Mouse (Mus musculus): ENCODE results near the gene Msmp. TPM values are rescaled to one million over a fixed set of nuclear protein-coding genes. Genes with fewer than 3 reads are reported as not detected.

Gene Msmp
- polyA plus RNA-seq, 1 experiment from 2014 or later, result 0.81 TPM

Small RNA genes lying within 50 kb of the gene (microRNA-seq; reads per million reads assigned to microRNA genes)
- gene Gm25262, result not detected

Other genes with a start within 250 kb of the Msmp start
- gene Rusc2, start 202.5 kb downstream of the Msmp start, polyA plus RNA-seq (2015; fragmentation: Nextera tagmentation; extraction: Ambion mirVana), result 59.8 and 64.3 TPM in 2 replicates
- gene Fam166b, start 155.4 kb downstream of the Msmp start, polyA plus RNA-seq (2015; fragmentation: Nextera tagmentation; extraction: Ambion mirVana), result 0.65 and 0.70 TPM in 2 replicates
- 10.7 and 12.5 TPM in 2 replicates for gene Tesk1, start 142.6 kb downstream of the Msmp start, polyA plus RNA-seq (2015; fragmentation: Nextera tagmentation; extraction: Ambion mirVana)
- 4.3 TPM in 2 replicates for gene Cd72, start 129.9 kb downstream of the Msmp start, polyA plus RNA-seq (2015; fragmentation: Nextera tagmentation; extraction: Ambion mirVana)
- gene Sit1, start 100.8 kb downstream of the Msmp start, polyA plus RNA-seq (2015; fragmentation: Nextera tagmentation; extraction: Ambion mirVana), result not detected in 2 replicates
- 61.0 and 61.8 TPM in 2 replicates for gene Ccdc107, start 91.6 kb downstream of the Msmp start, polyA plus RNA-seq (2015; fragmentation: Nextera tagmentation; extraction: Ambion mirVana)
- 17.5 and 25.3 TPM in 2 replicates for gene Arhgef39, start 84.8 kb downstream of the Msmp start, polyA plus RNA-seq (2015; fragmentation: Nextera tagmentation; extraction: Ambion mirVana)
- 0.19 and 0.41 TPM in 2 replicates for gene Car9, start 77.5 kb downstream of the Msmp start, polyA plus RNA-seq (2015; fragmentation: Nextera tagmentation; extraction: Ambion mirVana)
- gene Tpm2, start 60.7 kb downstream of the Msmp start, polyA plus RNA-seq (2015; fragmentation: Nextera tagmentation; extraction: Ambion mirVana), result 9.7 and 9.8 TPM in 2 replicates
- gene Creb3, start 22.2 kb downstream of the Msmp start, polyA plus RNA-seq (2015; fragmentation: Nextera tagmentation; extraction: Ambion mirVana), result 77.7 and 78.8 TPM in 2 replicates
- 53.2 and 54.2 TPM in 2 replicates for gene Tln1, start 21.8 kb downstream of the Msmp start, polyA plus RNA-seq (2015; fragmentation: Nextera tagmentation; extraction: Ambion mirVana)
- 21.5 and 28.2 TPM in 2 replicates for gene Rgp1, start 5.8 kb downstream of the Msmp start, polyA plus RNA-seq (2015; fragmentation: Nextera tagmentation; extraction: Ambion mirVana)
- 59.1 and 61.0 TPM in 2 replicates for gene Gba2, start 5.6 kb downstream of the Msmp start, polyA plus RNA-seq (2015; fragmentation: Nextera tagmentation; extraction: Ambion mirVana)
- gene Npr2, start 47.4 kb upstream of the Msmp start, polyA plus RNA-seq (2015; fragmentation: Nextera tagmentation; extraction: Ambion mirVana), result 12.7 and 15.4 TPM in 2 replicates
- gene Spag8, start 69.1 kb upstream of the Msmp start, polyA plus RNA-seq (2015; fragmentation: Nextera tagmentation; extraction: Ambion mirVana), result 4.3 and 6.7 TPM in 2 replicates
- 65.5 and 74.0 TPM in 2 replicates for gene Hint2, start 72.0 kb upstream of the Msmp start, polyA plus RNA-seq (2015; fragmentation: Nextera tagmentation; extraction: Ambion mirVana)
- 16.2 TPM in 2 replicates for gene Tmem8b, start 84.5 kb upstream of the Msmp start, polyA plus RNA-seq (2015; fragmentation: Nextera tagmentation; extraction: Ambion mirVana)
- 1.6 and 1.7 TPM in 2 replicates for gene Fam221b, start 84.7 kb upstream of the Msmp start, polyA plus RNA-seq (2015; fragmentation: Nextera tagmentation; extraction: Ambion mirVana)
- gene Olfr70, start 116.3 kb upstream of the Msmp start, polyA plus RNA-seq (2015; fragmentation: Nextera tagmentation; extraction: Ambion mirVana), result not detected in 2 replicates
- not detected in 2 replicates for gene Olfr71, start 125.8 kb upstream of the Msmp start, polyA plus RNA-seq (2015; fragmentation: Nextera tagmentation; extraction: Ambion mirVana)
- gene Hrct1, start 142.7 kb upstream of the Msmp start, polyA plus RNA-seq (2015; fragmentation: Nextera tagmentation; extraction: Ambion mirVana), result 0.19 and 0.42 TPM in 2 replicates
- gene Spaar, start 145.5 kb upstream of the Msmp start, polyA plus RNA-seq (2015; fragmentation: Nextera tagmentation; extraction: Ambion mirVana), result 0.08 TPM in 1 of 2 replicates, not detected in the other
- not detected in 2 replicates for gene Olfr159, start 186.5 kb upstream of the Msmp start, polyA plus RNA-seq (2015; fragmentation: Nextera tagmentation; extraction: Ambion mirVana)
- gene Olfr156, start 239.4 kb upstream of the Msmp start, polyA plus RNA-seq (2015; fragmentation: Nextera tagmentation; extraction: Ambion mirVana), result not detected in 2 replicates

Data from forebrain, embryonic 15.5 days (tissue).